Mouse (Mus musculus) brain, embryonic 14.5 days (tissue): ENCODE results near the gene Thbd.

Source experiments
- CTCF ChIP-seq: fragments of 200-500 bp; IDR thresholded peaks from 2 replicates; pipeline ENCODE4 v1.5.1; 2012; ENCODE audit warnings: inconsistent platforms, mild to moderate bottlenecking, moderate library complexity, borderline replicate concordance; ENCODE audit not compliant: insufficient read depth, insufficient read length; ENCODE audit errors: extremely low read depth
- POLR2A ChIP-seq: fragments of 200-500 bp; IDR thresholded peaks from 2 replicates; pipeline ENCODE4 v1.6.1; 2012; ENCODE audit warnings: mild to moderate bottlenecking, inconsistent platforms, borderline replicate concordance; ENCODE audit not compliant: poor library complexity, insufficient read depth, insufficient read length, severe bottlenecking; ENCODE audit errors: extremely low read depth

DNA sequence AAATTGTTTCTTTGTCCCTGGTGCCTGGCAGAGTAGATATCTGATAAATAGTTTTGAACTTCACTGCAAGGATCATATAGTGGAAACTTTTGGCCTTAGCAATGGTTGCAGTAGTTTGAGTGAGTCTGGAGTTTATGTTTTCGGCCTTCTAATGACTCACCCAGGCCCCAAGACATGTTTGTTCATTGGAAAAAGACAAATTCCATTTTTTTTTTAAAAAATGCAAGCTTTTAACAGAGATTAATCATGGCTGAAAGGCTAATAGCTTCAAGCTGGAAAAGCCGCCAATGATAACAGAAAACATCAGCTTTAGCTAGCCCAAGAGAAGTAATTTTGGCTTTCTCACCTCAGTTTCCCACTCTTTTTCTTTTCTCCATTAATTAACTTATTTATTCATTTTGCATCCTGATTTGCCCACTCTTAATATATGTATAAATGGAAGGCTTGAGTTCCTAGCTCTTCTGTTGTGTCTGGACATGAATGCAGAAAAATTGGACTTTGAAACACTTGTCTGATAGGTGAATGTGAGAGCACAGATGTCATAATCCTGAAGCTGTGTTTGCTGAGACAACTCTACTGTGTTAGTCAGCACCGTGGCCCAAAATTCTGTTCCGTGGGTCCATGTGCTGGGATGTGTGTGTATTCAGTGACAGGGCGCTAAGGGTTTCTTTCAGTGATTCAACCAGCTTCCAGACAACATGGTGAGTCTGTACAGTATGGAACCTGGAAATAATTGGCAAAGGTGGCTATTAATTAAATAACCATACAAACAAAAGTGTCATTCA, 8.9 kb downstream of the Thbd start:
- TF ChIP-seq CTCF (no peak), POLR2A (no peak)
